ENCODE assay signal across 9 mouse cellular contexts in genomic region chr19:14871178-14871867, GRCm38 (mm10).
DNase-seq lines count a peak whose midpoint lies in the region; ATAC-seq and TF ChIP-seq lines count a peak whose summit lies in the region.
"Had no signal": no experiment of that assay in that cellular context is flagged by ENCODE, and none has a peak within 500 bp of the region (broad histone marks: within the 10 kb centered on the region; RNA-seq: fewer than 3 reads in every experiment).

No protein-coding gene starts in this region.

- peaks cover 13% of the 10 kb centered on the region for H3K4me1 ChIP-seq in hindbrain, embryonic 15.5 days (replicated peaks)
- H3K4me1 ChIP-seq in neural tube, embryonic 13.5 days (replicated peaks): peaks cover 17% of the 10 kb centered on the region
- no peaks in the 10 kb centered on the region; the same call in 1 of the 2 replicates for H3K4me1 ChIP-seq in heart, embryonic 12.5 days (replicated peaks)

- no peak overlapping the region for H3K4me2 ChIP-seq in hindbrain, embryonic 15.5 days
- H3K4me2 ChIP-seq in neural tube, embryonic 13.5 days: no peak overlapping the region
- H3K4me2 ChIP-seq in heart, embryonic 12.5 days: no peak overlapping the region

- no peaks in the 10 kb centered on the region for H3K36me3 ChIP-seq in hindbrain, embryonic 15.5 days
- H3K36me3 ChIP-seq in neural tube, embryonic 13.5 days: no peaks in the 10 kb centered on the region
- H3K36me3 ChIP-seq in heart, embryonic 12.5 days: no peaks in the 10 kb centered on the region

- H3K27ac ChIP-seq in hindbrain, embryonic 15.5 days (replicated peaks): peak overlapping the region; percentile 47; the same call in 1 of the 2 replicates
- H3K27ac ChIP-seq in neural tube, embryonic 13.5 days (replicated peaks): peak overlapping the region; percentile 10
- no peak overlapping the region for H3K27ac ChIP-seq in heart, embryonic 12.5 days (ENCODE audit: poor library complexity, severe bottlenecking)
- H3K27ac ChIP-seq: liver, embryonic 14.5 days had no signal

- peaks cover 4% of the 10 kb centered on the region; the same call in 1 of the 2 replicates for H3K27me3 ChIP-seq in hindbrain, embryonic 15.5 days
- peaks cover 20% of the 10 kb centered on the region for H3K27me3 ChIP-seq in neural tube, embryonic 13.5 days
- no peaks in the 10 kb centered on the region for H3K27me3 ChIP-seq in heart, embryonic 12.5 days (replicated peaks)

- WGBS in hindbrain, embryonic 15.5 days: 4% methylated on average over 7 of the region's 7 CpGs
- WGBS in neural tube, embryonic 13.5 days: 4% methylated on average over 7 of the region's 7 CpGs
- WGBS in heart, embryonic 12.5 days: 13% methylated on average over 7 of the region's 7 CpGs

- H3K4me3 ChIP-seq in hindbrain, embryonic 15.5 days: no peak overlapping the region
- no peak overlapping the region for H3K4me3 ChIP-seq in neural tube, embryonic 13.5 days
- H3K4me3 ChIP-seq in heart, embryonic 12.5 days: no peak overlapping the region

- H3K9ac ChIP-seq in hindbrain, embryonic 15.5 days: no peak overlapping the region
- no peak overlapping the region for H3K9ac ChIP-seq in neural tube, embryonic 13.5 days
- no peak overlapping the region for H3K9ac ChIP-seq in heart, embryonic 12.5 days
- H3K9ac ChIP-seq: liver, embryonic 14.5 days had no signal

- DNase-seq in layer of hippocampus, adult 8-10 months (ENCODE audit: low spot score in 2 of 2): peak; percentile 3 to 10
- no peak for DNase-seq in layer of hippocampus, adult 9-10 months (ENCODE audit: low spot score)
- DNase-seq in brain, embryonic 14.5 days (ENCODE audit: low read depth): peak; percentile 86
- DNase-seq in B cell, adult 2 months: no peak
- DNase-seq in urinary bladder, adult 18-20 months (ENCODE audit: low spot score in 2 of 2): no peak

- no peak for TF ChIP-seq CTCF in brain, embryonic 14.5 days (IDR thresholded peaks at IDR 0.05; ENCODE audit: borderline replicate concordance, extremely low read depth, insufficient read depth, insufficient read length)

- no peaks in the 10 kb centered on the region for H3K9me3 ChIP-seq in hindbrain, embryonic 15.5 days
- no peaks in the 10 kb centered on the region for H3K9me3 ChIP-seq in neural tube, embryonic 13.5 days
- H3K9me3 ChIP-seq in heart, embryonic 12.5 days (replicated peaks): no peaks in the 10 kb centered on the region

- TF ChIP-seq POLR2A in brain, embryonic 14.5 days (IDR thresholded peaks at IDR 0.05; ENCODE audit: borderline replicate concordance, extremely low read depth, insufficient read depth, insufficient read length, poor library complexity, severe bottlenecking): no peak

- peak; percentile 93 for ATAC-seq in hindbrain, embryonic 15.5 days (ENCODE audit: low FRiP score, low read depth)
- ATAC-seq in neural tube, embryonic 13.5 days (ENCODE audit: low read depth): peak; percentile 96
- ATAC-seq in heart, embryonic 12.5 days (ENCODE audit: insufficient number of reproducible peaks, low FRiP score): no peak

Comparison
In these comparisons a context has a peak if more than half of its experiments do, and no peak if none do; other contexts are left out.
1. DNase-seq: peak in layer of hippocampus, adult 8-10 months (2 of 2) and brain, embryonic 14.5 days (single experiment); none in layer of hippocampus, adult 9-10 months (single experiment), B cell, adult 2 months (0 of 2) and urinary bladder, adult 18-20 months (0 of 2).